Mouse (Mus musculus) heart, adult 2 months (tissue): Measurements from ENCODE around the gene Perm1.

Source experiments
- CTCF ChIP-seq: fragments of 200-600 bp; IDR thresholded peaks from 2 replicates; pipeline ENCODE4 v1.8.1; 2022; ENCODE audit warnings: antibody characterized with exemption, mild to moderate bottlenecking, moderate library complexity
- POLR2A ChIP-seq: fragments of 200-500 bp; IDR thresholded peaks from 2 replicates; pipeline ENCODE4 v1.6.1; 2011; ENCODE audit warnings: mild to moderate bottlenecking, low read depth, low read length, control low read depth; ENCODE audit not compliant: insufficient read depth

DNA sequence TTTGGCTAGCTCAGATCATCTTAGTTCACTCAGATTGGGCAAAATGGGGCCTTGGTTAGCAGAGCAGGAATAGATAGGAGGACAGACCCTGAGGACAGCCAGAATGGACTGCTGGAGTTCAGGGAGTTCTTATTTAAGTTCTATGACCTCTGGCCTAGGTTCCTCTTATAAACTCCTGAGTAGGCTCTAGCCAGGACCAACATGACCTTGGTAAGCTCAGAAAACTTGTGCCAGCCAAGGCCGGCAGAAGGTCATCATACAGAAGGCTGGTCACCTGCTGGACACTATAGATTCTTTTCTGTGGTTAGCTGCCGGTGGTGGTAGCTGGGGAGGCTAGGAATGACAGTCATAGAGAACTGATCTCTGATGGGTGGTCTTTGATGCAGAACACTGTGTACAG, 528 bp downstream of the Perm1 start:
- no peak for TF ChIP-seq CTCF
- no peak for TF ChIP-seq POLR2A
